In the genomic region with DNA sequence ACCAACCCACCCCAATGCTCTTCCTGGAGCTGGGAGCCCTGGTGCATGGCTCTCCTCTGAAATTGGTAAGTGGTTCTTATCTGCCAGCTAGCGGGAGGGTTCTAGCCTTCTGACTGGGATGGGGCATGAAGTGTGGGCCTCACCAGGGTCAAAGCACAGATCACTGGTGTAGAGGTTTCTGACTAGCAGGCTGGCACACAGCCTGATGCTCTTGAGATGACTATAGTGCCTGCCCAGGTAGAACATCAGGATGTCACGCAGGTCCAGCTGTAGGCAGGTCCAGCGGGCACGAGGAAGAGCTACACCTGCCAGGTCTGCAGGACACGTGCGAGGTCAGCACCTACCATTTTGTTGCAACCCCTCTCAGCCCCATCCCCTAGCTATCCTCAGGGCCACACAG, we compare ENCODE assay signal across 11 mouse cellular contexts. TPM values are rescaled to one million over a fixed set of nuclear protein-coding genes. Genes with fewer than 3 reads are reported as not detected.
DNase-seq lines count a peak whose midpoint lies in the region; ATAC-seq and TF ChIP-seq lines count a peak whose summit lies in the region.
"Had no signal": no experiment of that assay in that cellular context is flagged by ENCODE, and none has a peak within 500 bp of the region (broad histone marks: within the 10 kb centered on the region; RNA-seq: fewer than 3 reads in every experiment).

No protein-coding gene starts in this region.

- peak overlapping the region; percentile 89 for H3K9ac ChIP-seq in heart, embryonic 13.5 days
- peak overlapping the region; percentile 72 for H3K9ac ChIP-seq in hindbrain, postnatal 0 days (replicated peaks; ENCODE audit: low read length)
- H3K9ac ChIP-seq in midbrain, embryonic 14.5 days (replicated peaks; ENCODE audit: low read length) = no peak overlapping the region

- no peak for TF ChIP-seq CTCF in bone marrow macrophage, adult 2 months (IDR thresholded peaks at IDR 0.05; ENCODE audit: low read depth, low read length)
- no peak for TF ChIP-seq CTCF in hindbrain, postnatal 0 days (IDR thresholded peaks at IDR 0.05; ENCODE audit: low read depth)

- H3K36me3 ChIP-seq in heart, embryonic 13.5 days = peaks cover 37% of the 10 kb centered on the region
- H3K36me3 ChIP-seq in hindbrain, postnatal 0 days (ENCODE audit: insufficient read depth, low read length) = peaks cover 5% of the 10 kb centered on the region; the same call in 1 of the 2 replicates
- 0 out of 2 replicates have a peak, but pooled peaks cover under 1% of the 10 kb centered on the region for H3K36me3 ChIP-seq in midbrain, embryonic 14.5 days (ENCODE audit: control insufficient read depth, insufficient read depth, low read length)

- DNase-seq in heart, adult 11 months = no peak
- no peak for DNase-seq in hindbrain, postnatal 0 days (ENCODE audit: low spot score)
- no peak for DNase-seq in midbrain, embryonic 14.5 days
- no peak for DNase-seq in heart, postnatal 4 days
- DNase-seq: adrenal gland, adult 8-10 months; embryo, embryonic 11 days had no signal

- peak overlapping the region; percentile 94 for H3K4me2 ChIP-seq in heart, embryonic 13.5 days
- peak overlapping the region; percentile 82 for H3K4me2 ChIP-seq in hindbrain, postnatal 0 days (ENCODE audit: low read depth, low read length)
- H3K4me2 ChIP-seq in midbrain, embryonic 14.5 days (ENCODE audit: low read length) = peak overlapping the region; percentile 86

- H3K4me1 ChIP-seq in heart, embryonic 13.5 days = peaks cover 16% of the 10 kb centered on the region
- 0 out of 2 replicates have a peak, but pooled peaks cover 5% of the 10 kb centered on the region for H3K4me1 ChIP-seq in bone marrow macrophage, adult 2 months (ENCODE audit: control insufficient read depth, insufficient read depth, low read length)
- peaks cover 11% of the 10 kb centered on the region for H3K4me1 ChIP-seq in hindbrain, postnatal 0 days (ENCODE audit: insufficient read depth, low read length)
- H3K4me1 ChIP-seq in midbrain, embryonic 14.5 days (ENCODE audit: control insufficient read depth, insufficient read depth, low read length) = peaks cover 13% of the 10 kb centered on the region

- WGBS in heart, embryonic 13.5 days = 80% methylated on average over 6 of the region's 6 CpGs
- 93% methylated on average over 6 of the region's 6 CpGs for WGBS in hindbrain, postnatal 0 days
- 91% methylated on average over 6 of the region's 6 CpGs for WGBS in midbrain, embryonic 14.5 days

- no peak overlapping the region for H3K27ac ChIP-seq in heart, embryonic 13.5 days (replicated peaks)
- no peak overlapping the region for H3K27ac ChIP-seq in bone marrow macrophage, adult 2 months (ENCODE audit: insufficient read depth, low read depth, low read length)
- H3K27ac ChIP-seq in hindbrain, postnatal 0 days = no peak overlapping the region
- H3K27ac ChIP-seq in midbrain, embryonic 14.5 days (replicated peaks; ENCODE audit: low read depth, low read length) = no peak overlapping the region

- no peaks in the 10 kb centered on the region for H3K9me3 ChIP-seq in heart, embryonic 13.5 days
- no peaks in the 10 kb centered on the region for H3K9me3 ChIP-seq in hindbrain, postnatal 0 days (ENCODE audit: low read length)
- H3K9me3 ChIP-seq in midbrain, embryonic 14.5 days (ENCODE audit: control insufficient read depth, low read length) = no peaks in the 10 kb centered on the region

- TF ChIP-seq POLR2A in bone marrow macrophage, adult 2 months (IDR thresholded peaks at IDR 0.05; ENCODE audit: borderline replicate concordance, low read depth, low read length) = no peak

- no peak for ATAC-seq in heart, embryonic 13.5 days (ENCODE audit: extremely low read depth, insufficient number of reproducible peaks, low FRiP score, low TSS enrichment)
- no peak for ATAC-seq in hindbrain, postnatal 0 days
- no peak for ATAC-seq in midbrain, embryonic 14.5 days (ENCODE audit: low FRiP score, low TSS enrichment)
- no peak for ATAC-seq in granulocyte monocyte progenitor cell, adult 5-6 weeks (replicated peaks; ENCODE audit: poor library complexity, severe bottlenecking)
- no peak for ATAC-seq in megakaryocyte progenitor cell, adult 5-6 weeks (replicated peaks; ENCODE audit: poor library complexity)
- ATAC-seq: CD4-positive, CD25-positive, alpha-beta regulatory T cell, adult 4 months had no signal

- H3K4me3 ChIP-seq in heart, embryonic 13.5 days = peak overlapping the region; percentile 74; the same call in 1 of the 2 replicates
- H3K4me3 ChIP-seq in bone marrow macrophage, adult 2 months (ENCODE audit: insufficient read depth, low read length) = peak overlapping the region; percentile 69; the same call in 1 of the 2 replicates
- H3K4me3 ChIP-seq in hindbrain, postnatal 0 days (ENCODE audit: low read length) = no peak overlapping the region
- H3K4me3 ChIP-seq in midbrain, embryonic 14.5 days (replicated peaks; ENCODE audit: low read depth, low read length) = peak overlapping the region; percentile 63; the same call in 1 of the 2 replicates

- no peaks in the 10 kb centered on the region for H3K27me3 ChIP-seq in heart, embryonic 13.5 days (replicated peaks)
- no peaks in the 10 kb centered on the region for H3K27me3 ChIP-seq in hindbrain, postnatal 0 days (ENCODE audit: insufficient read depth, low read length)
- H3K27me3 ChIP-seq in midbrain, embryonic 14.5 days (ENCODE audit: control insufficient read depth, insufficient read depth, low read length) = no peaks in the 10 kb centered on the region

RNA-seq across cellular contexts. Expression of a gene that starts 1.1 kb away (rescaled TPM):
- 12.3 and 15.1 TPM in 2 replicates for polyA plus RNA-seq in heart, embryonic 13.5 days (2015; fragmentation: Nextera tagmentation; extraction: Ambion mirVana)
- 11.7 and 13.1 TPM in 2 replicates for polyA plus RNA-seq in bone marrow macrophage, adult 2 months (2012; ENCODE audit: insufficient read depth, insufficient read length, missing spikeins)
- total RNA-seq in hindbrain, postnatal 0 days (2014; rRNA removed) = 54.5 and 75.5 TPM in 2 replicates
- 13.2 TPM in 2 replicates for polyA plus RNA-seq in hindbrain, postnatal 0 days (2015; fragmentation: Nextera tagmentation; extraction: Ambion mirVana)
- 14.4 and 17.1 TPM in 2 replicates for polyA plus RNA-seq in midbrain, embryonic 14.5 days (2014; fragmentation: Nextera tagmentation; extraction: Ambion mirVana)
- total RNA-seq in granulocyte monocyte progenitor cell, adult 5-6 weeks (2014; fragmentation: Nextera tagmentation) = 64.7 and 66.9 TPM in 2 replicates
- total RNA-seq in granulocyte monocyte progenitor cell, adult 5-6 weeks (2017) = 11.8 and 15.0 TPM in 2 replicates
- total RNA-seq in heart, postnatal 4 days (2021) = 10 to 100 TPM; 14.4 to 15.1 TPM
- total RNA-seq in megakaryocyte progenitor cell, adult 5-6 weeks (2015) = 29.5 and 37.9 TPM in 2 replicates
- 17.4 and 17.6 TPM in 2 replicates for total RNA-seq in megakaryocyte progenitor cell, adult 5-6 weeks (2017)

RNA-seq across cellular contexts. Expression of a gene that starts 8.3 kb away (rescaled TPM):
- 159 and 173 TPM in 2 replicates for polyA plus RNA-seq in heart, embryonic 13.5 days (2015; fragmentation: Nextera tagmentation; extraction: Ambion mirVana)
- polyA plus RNA-seq in bone marrow macrophage, adult 2 months (2012; ENCODE audit: insufficient read depth, insufficient read length, missing spikeins) = 10.3 and 16.6 TPM in 2 replicates
- 27.0 and 32.1 TPM in 2 replicates for total RNA-seq in hindbrain, postnatal 0 days (2014; rRNA removed)
- polyA plus RNA-seq in hindbrain, postnatal 0 days (2015; fragmentation: Nextera tagmentation; extraction: Ambion mirVana) = 54.3 and 54.7 TPM in 2 replicates
- 13.9 and 19.3 TPM in 2 replicates for polyA plus RNA-seq in midbrain, embryonic 14.5 days (2014; fragmentation: Nextera tagmentation; extraction: Ambion mirVana)
- 30.4 and 58.6 TPM in 2 replicates for total RNA-seq in granulocyte monocyte progenitor cell, adult 5-6 weeks (2014; fragmentation: Nextera tagmentation)
- total RNA-seq in granulocyte monocyte progenitor cell, adult 5-6 weeks (2017) = 11.2 and 25.8 TPM in 2 replicates
- total RNA-seq in heart, postnatal 4 days (2021) = 100 to 1,000 TPM; 195 to 217 TPM
- total RNA-seq in megakaryocyte progenitor cell, adult 5-6 weeks (2015) = 41.0 and 42.2 TPM in 2 replicates
- total RNA-seq in megakaryocyte progenitor cell, adult 5-6 weeks (2017) = 8.6 and 19.7 TPM in 2 replicates

RNA-seq across cellular contexts. Expression of a gene that starts 14.6 kb away (rescaled TPM):
- polyA plus RNA-seq in heart, embryonic 13.5 days (2015; fragmentation: Nextera tagmentation; extraction: Ambion mirVana) = 35.7 and 43.2 TPM in 2 replicates
- polyA plus RNA-seq in bone marrow macrophage, adult 2 months (2012; ENCODE audit: insufficient read depth, insufficient read length, missing spikeins) = 16.1 and 17.0 TPM in 2 replicates
- total RNA-seq in hindbrain, postnatal 0 days (2014; rRNA removed) = 50.0 and 63.1 TPM in 2 replicates
- 62.9 and 64.8 TPM in 2 replicates for polyA plus RNA-seq in hindbrain, postnatal 0 days (2015; fragmentation: Nextera tagmentation; extraction: Ambion mirVana)
- 58.2 and 75.9 TPM in 2 replicates for polyA plus RNA-seq in midbrain, embryonic 14.5 days (2014; fragmentation: Nextera tagmentation; extraction: Ambion mirVana)
- total RNA-seq in granulocyte monocyte progenitor cell, adult 5-6 weeks (2014; fragmentation: Nextera tagmentation) = 23.4 and 27.7 TPM in 2 replicates
- 9.7 and 15.2 TPM in 2 replicates for total RNA-seq in granulocyte monocyte progenitor cell, adult 5-6 weeks (2017)
- total RNA-seq in heart, postnatal 4 days (2021) = 10 to 100 TPM; 10.8 to 11.7 TPM
- total RNA-seq in megakaryocyte progenitor cell, adult 5-6 weeks (2015) = 34.3 and 39.1 TPM in 2 replicates
- total RNA-seq in megakaryocyte progenitor cell, adult 5-6 weeks (2017) = 15.4 and 22.3 TPM in 2 replicates

RNA-seq across cellular contexts. Expression of a gene that starts 15.6 kb away (rescaled TPM):
- 18.3 and 22.1 TPM in 2 replicates for polyA plus RNA-seq in heart, embryonic 13.5 days (2015; fragmentation: Nextera tagmentation; extraction: Ambion mirVana)
- polyA plus RNA-seq in bone marrow macrophage, adult 2 months (2012; ENCODE audit: insufficient read depth, insufficient read length, missing spikeins) = 30.8 and 35.1 TPM in 2 replicates
- 39.8 and 64.1 TPM in 2 replicates for total RNA-seq in hindbrain, postnatal 0 days (2014; rRNA removed)
- 14.6 and 15.8 TPM in 2 replicates for polyA plus RNA-seq in hindbrain, postnatal 0 days (2015; fragmentation: Nextera tagmentation; extraction: Ambion mirVana)
- 9.6 and 16.8 TPM in 2 replicates for polyA plus RNA-seq in midbrain, embryonic 14.5 days (2014; fragmentation: Nextera tagmentation; extraction: Ambion mirVana)
- 28.3 and 35.5 TPM in 2 replicates for total RNA-seq in granulocyte monocyte progenitor cell, adult 5-6 weeks (2014; fragmentation: Nextera tagmentation)
- total RNA-seq in granulocyte monocyte progenitor cell, adult 5-6 weeks (2017) = 11.9 and 17.8 TPM in 2 replicates
- total RNA-seq in heart, postnatal 4 days (2021) = 10 to 100 TPM; 77.1 to 78.4 TPM
- total RNA-seq in megakaryocyte progenitor cell, adult 5-6 weeks (2015) = 15.1 and 17.0 TPM in 2 replicates
- 18.0 and 19.7 TPM in 2 replicates for total RNA-seq in megakaryocyte progenitor cell, adult 5-6 weeks (2017)

RNA-seq across cellular contexts. Expression of a gene that starts 18.7 kb away (rescaled TPM):
- polyA plus RNA-seq in heart, embryonic 13.5 days (2015; fragmentation: Nextera tagmentation; extraction: Ambion mirVana) = 2.3 and 2.4 TPM in 2 replicates
- 1.5 TPM in 1 of 2 replicates, not detected in the other for polyA plus RNA-seq in bone marrow macrophage, adult 2 months (2012; ENCODE audit: insufficient read depth, insufficient read length, missing spikeins)
- total RNA-seq in hindbrain, postnatal 0 days (2014; rRNA removed) = 22.8 and 40.0 TPM in 2 replicates
- 12.6 and 12.9 TPM in 2 replicates for polyA plus RNA-seq in hindbrain, postnatal 0 days (2015; fragmentation: Nextera tagmentation; extraction: Ambion mirVana)
- polyA plus RNA-seq in midbrain, embryonic 14.5 days (2014; fragmentation: Nextera tagmentation; extraction: Ambion mirVana) = 8.0 and 12.9 TPM in 2 replicates
- 1.2 TPM in 1 of 2 replicates, not detected in the other for total RNA-seq in granulocyte monocyte progenitor cell, adult 5-6 weeks (2014; fragmentation: Nextera tagmentation)
- total RNA-seq in granulocyte monocyte progenitor cell, adult 5-6 weeks (2017) = 0.41 and 1.2 TPM in 2 replicates
- 1 to 10 TPM; 1.8 to 2.6 TPM for total RNA-seq in heart, postnatal 4 days (2021)
- 0.17 and 0.32 TPM in 2 replicates for total RNA-seq in megakaryocyte progenitor cell, adult 5-6 weeks (2015)
- total RNA-seq in megakaryocyte progenitor cell, adult 5-6 weeks (2017) = 0.54 and 0.78 TPM in 2 replicates
